Mouse (Mus musculus) limb, embryonic 11.5 days (tissue): ENCODE measurements around the gene Plin5. TPM values are rescaled to one million over a fixed set of nuclear protein-coding genes. Genes with fewer than 3 reads are reported as not detected.

Experiments
- ATAC-seq: fragments of 200-750 bp; cut with Nextera tagmentation; 2 replicates; pipeline ENCODE4 v1.8.0; 2017; ENCODE audit warnings: low read depth; ENCODE audit not compliant: insufficient number of reproducible peaks, low FRiP score, low TSS enrichment
- DNase-seq: peaks from one replicate; pipeline ENCODE4 v3.0.0-alpha.2; 2015; ENCODE audit warnings: low spot score
- H3K27ac ChIP-seq: fragments of 300-500 bp; sonication (generic); replicated peaks from 2 replicates; pipeline ENCODE4 v1.5.1; 2014; ENCODE audit warnings: low read depth, mild to moderate bottlenecking, low read length
- H3K27me3 ChIP-seq: fragments of 300-500 bp; sonication (generic); 2 replicates; pipeline ENCODE4 v1.6.1; 2014; ENCODE audit warnings: mild to moderate bottlenecking, low read length, mixed read lengths; ENCODE audit not compliant: control insufficient read depth, insufficient read depth
- H3K36me3 ChIP-seq: fragments of 300-500 bp; sonication (generic); 2 replicates; pipeline ENCODE4 v1.6.1; 2014; ENCODE audit warnings: mild to moderate bottlenecking, low read length, moderate library complexity, mixed read lengths; ENCODE audit not compliant: control insufficient read depth, insufficient read depth
- H3K4me1 ChIP-seq: fragments of 300-500 bp; sonication (generic); 2 replicates; pipeline ENCODE4 v1.6.1; 2014; ENCODE audit warnings: low read length, mixed read lengths; ENCODE audit not compliant: control insufficient read depth, insufficient read depth
- H3K4me2 ChIP-seq: fragments of 300-500 bp; sonication (generic); 2 replicates; pipeline ENCODE4 v1.6.1; 2014; ENCODE audit warnings: low read depth, mild to moderate bottlenecking, moderate library complexity; ENCODE audit not compliant: severe bottlenecking
- H3K4me3 ChIP-seq: fragments of 300-500 bp; sonication (generic); 2 replicates; pipeline ENCODE4 v1.5.1; 2014; ENCODE audit warnings: low read depth, low read length
- H3K9ac ChIP-seq: fragments of 300-500 bp; sonication (generic); 2 replicates; pipeline ENCODE4 v1.6.1; 2014; ENCODE audit warnings: mild to moderate bottlenecking, low read length
- H3K9me3 ChIP-seq: fragments of 300-500 bp; sonication (generic); 2 replicates; pipeline ENCODE4 v1.6.1; 2016; ENCODE audit warnings: low read length; ENCODE audit not compliant: control insufficient read depth
- WGBS: fragments of 180-500 bp; shearing (Covaris S2); extraction: QIAGEN DNeasy Blood & Tissue Kit; methylation state at CpG from one replicate; pipeline ENCODE4 v1.1.7; 2014; 5-methylcytosine and 5-hydroxymethylcytosine counted together
- polyA plus RNA-seq: library from polyadenylated mRNA; unstranded; fragments of >200 nt; fragmentation: Nextera tagmentation; extraction: Ambion mirVana; gene quantifications from 2 replicates; pipeline ENCODE4 v1.2.1, GENCODE M21; 2014

The Plin5 gene
- 0.16 and 0.43 TPM in 2 replicates for polyA plus RNA-seq

GRCm38 (mm10) chr17:56117251-56117710 lies at the start of gene Plin5:
Plin5 (minus strand) TSS chr17:56117596.
- peaks cover 48% of the 10 kb centered on the region for H3K27me3 ChIP-seq
- WGBS, result under 1% methylated on average over 27 of the region's 27 CpGs
- H3K27ac ChIP-seq, result no peak within 1 kb of the TSS
- peaks cover 10% of the 10 kb centered on the region for H3K4me1 ChIP-seq
- H3K36me3 ChIP-seq, result no peaks in the 10 kb centered on the region
- peak within 1 kb of the TSS; percentile 55 for H3K4me2 ChIP-seq
- DNase-seq (peak; percentile 74), ATAC-seq (peak; percentile 28; the same call in 1 of the 2 replicates)
- H3K9me3 ChIP-seq, result peaks cover 2% of the 10 kb centered on the region; the same call in 1 of the 2 replicates
- H3K4me3 ChIP-seq, result peak within 1 kb of the TSS; percentile 23
- H3K9ac ChIP-seq, result no peak within 1 kb of the TSS

GRCm38 (mm10) chr17:56165671-56166070 lies 48.3 kb upstream of the Plin5 start:
- Histone ChIP-seq H3K36me3 (no peaks in the 10 kb centered on the region), H3K4me2 (no peak overlapping the region), H3K9ac (no peak overlapping the region), H3K4me3 (no peak overlapping the region), H3K4me1 (0 out of 2 replicates have a peak, but pooled peaks cover 2% of the 10 kb centered on the region), H3K9me3 (no peaks in the 10 kb centered on the region), H3K27me3 (no peaks in the 10 kb centered on the region), H3K27ac (no peak overlapping the region)
- no peak for ATAC-seq
- 69% methylated on average over 11 of the region's 11 CpGs for WGBS
- DNase-seq, result no peak

GRCm38 (mm10) chr17:56164510-56164909 lies 47.1 kb upstream of the Plin5 start:
- Histone ChIP-seq H3K4me1 (0 out of 2 replicates have a peak, but pooled peaks cover 2% of the 10 kb centered on the region), H3K4me3 (no peak overlapping the region), H3K4me2 (no peak overlapping the region), H3K9ac (no peak overlapping the region), H3K9me3 (no peaks in the 10 kb centered on the region), H3K36me3 (no peaks in the 10 kb centered on the region), H3K27me3 (no peaks in the 10 kb centered on the region), H3K27ac (no peak overlapping the region)
- ATAC-seq (no peak), DNase-seq (no peak)
- WGBS, result 88% methylated on average over 3 of the region's 3 CpGs

- no peaks in the 10 kb centered on the region for H3K27me3 ChIP-seq
- WGBS, result 81% methylated on average over 6 of the region's 6 CpGs
- H3K4me3 ChIP-seq, result no peak overlapping the region
- no peak for ATAC-seq
- 0 out of 2 replicates have a peak, but pooled peaks cover 2% of the 10 kb centered on the region for H3K4me1 ChIP-seq
- no peaks in the 10 kb centered on the region for H3K9me3 ChIP-seq
- H3K36me3 ChIP-seq, result no peaks in the 10 kb centered on the region
- no peak for DNase-seq
- H3K27ac ChIP-seq, result no peak overlapping the region
- H3K4me2 ChIP-seq, result no peak overlapping the region
- no peak overlapping the region for H3K9ac ChIP-seq
Measured at GRCm38 (mm10) chr17:56163523-56164102, 46.2 kb upstream of the Plin5 start.

- no peaks in the 10 kb centered on the region for H3K9me3 ChIP-seq
- no peak within 1 kb of the TSS for H3K27ac ChIP-seq
- WGBS, result 2% methylated on average over 30 of the region's 30 CpGs
- H3K4me3 ChIP-seq, result peak within 1 kb of the TSS; percentile 44
- H3K4me2 ChIP-seq, result peak within 1 kb of the TSS; percentile 75
- H3K4me1 ChIP-seq, result 0 out of 2 replicates have a peak, but pooled peaks cover 2% of the 10 kb centered on the region
- DNase-seq (peak; percentile 95), ATAC-seq (peak; percentile 96)
- no peaks in the 10 kb centered on the region for H3K36me3 ChIP-seq
- peak within 1 kb of the TSS; percentile 58 for H3K9ac ChIP-seq
- no peaks in the 10 kb centered on the region for H3K27me3 ChIP-seq
Measured at GRCm38 (mm10) chr17:56162231-56162774, 44.9 kb upstream of the Plin5 start, which contains the start of gene Tnfaip8l1. Tnfaip8l1 (plus strand) TSS chr17:56162477.

GRCm38 (mm10) chr17:56159729-56160128 lies 42.3 kb upstream of the Plin5 start:
- H3K36me3 ChIP-seq, result no peaks in the 10 kb centered on the region
- no peak overlapping the region for H3K4me2 ChIP-seq
- H3K27ac ChIP-seq, result no peak overlapping the region
- 2% methylated on average over 9 of the region's 9 CpGs for WGBS
- no peak overlapping the region for H3K9ac ChIP-seq
- H3K27me3 ChIP-seq, result peaks cover 6% of the 10 kb centered on the region
- ATAC-seq, result no peak; the same call in 1 of the 2 replicates
- H3K9me3 ChIP-seq, result no peaks in the 10 kb centered on the region
- H3K4me1 ChIP-seq, result 0 out of 2 replicates have a peak, but pooled peaks cover 2% of the 10 kb centered on the region
- peak; percentile 80 for DNase-seq
- H3K4me3 ChIP-seq, result no peak overlapping the region

- peaks cover 24% of the 10 kb centered on the region for H3K27me3 ChIP-seq
- peak; percentile 65 for DNase-seq
- no peaks in the 10 kb centered on the region for H3K9me3 ChIP-seq
- H3K9ac ChIP-seq, result no peak overlapping the region
- H3K4me2 ChIP-seq, result no peak overlapping the region
- no peak overlapping the region for H3K4me3 ChIP-seq
- no peaks in the 10 kb centered on the region for H3K36me3 ChIP-seq
- 0 out of 2 replicates have a peak, but pooled peaks have one; percentile 48 for ATAC-seq
- H3K4me1 ChIP-seq, result peaks cover 7% of the 10 kb centered on the region; the same call in 1 of the 2 replicates
- H3K27ac ChIP-seq, result no peak overlapping the region
- 51% methylated on average over 9 of the region's 9 CpGs for WGBS
Measured at GRCm38 (mm10) chr17:56153643-56154042, 36.2 kb upstream of the Plin5 start.

GRCm38 (mm10) chr17:56149897-56150296 lies 32.5 kb upstream of the Plin5 start:
- Histone ChIP-seq H3K36me3 (no peaks in the 10 kb centered on the region), H3K4me2 (no peak overlapping the region), H3K9me3 (no peaks in the 10 kb centered on the region), H3K27ac (no peak overlapping the region), H3K4me3 (no peak overlapping the region), H3K27me3 (peaks cover 53% of the 10 kb centered on the region), H3K4me1 (peaks cover 7% of the 10 kb centered on the region; the same call in 1 of the 2 replicates), H3K9ac (no peak overlapping the region)
- DNase-seq, result no peak
- WGBS, result 49% methylated on average over 2 of the region's 2 CpGs
- no peak for ATAC-seq
